Mouse (Mus musculus): Measurements from ENCODE around the gene Mrgpre. TPM values are rescaled to one million over a fixed set of nuclear protein-coding genes. Genes with fewer than 3 reads are reported as not detected.
A peak's percentile ranks its signal among the peaks of the same experiment; 100 is the strongest.

Gene Mrgpre
- polyA plus RNA-seq, 1 experiment from 2014 or later, result 1.8 TPM

GRCm38 (mm10) chr7:143766893-143767292, 17.4 kb downstream of the Mrgpre start, which contains the start of gene Mrgprg:
Gene Mrgprg, minus strand, starts transcription at chr7:143766993.
- Histone ChIP-seq H3K4me2 (replicated peaks) (no peak within 1 kb of the TSS), H3K36me3 (no peaks in the 10 kb centered on the region), H3K4me3 (no peak within 1 kb of the TSS), H3K9ac (no peak within 1 kb of the TSS), H3K27me3 (peaks cover 34% of the 10 kb centered on the region), H3K27ac (no peak within 1 kb of the TSS), H3K4me1 (no peaks in the 10 kb centered on the region), H3K9me3 (no peaks in the 10 kb centered on the region)
- WGBS, result 39% methylated on average over 6 of the region's 6 CpGs
- no peak for ATAC-seq (ENCODE audit: low FRiP score, low read depth)

GRCm38 (mm10) chr7:143764876-143765530, 19.3 kb downstream of the Mrgpre start:
- no peak overlapping the region for H3K4me2 ChIP-seq (replicated peaks)
- no peaks in the 10 kb centered on the region for H3K4me1 ChIP-seq
- no peaks in the 10 kb centered on the region for H3K9me3 ChIP-seq
- H3K36me3 ChIP-seq, result no peaks in the 10 kb centered on the region
- H3K4me3 ChIP-seq, result no peak overlapping the region
- ATAC-seq (ENCODE audit: low FRiP score, low read depth), result no peak
- 76% methylated on average over 19 of the region's 19 CpGs for WGBS
- H3K9ac ChIP-seq, result no peak overlapping the region
- no peak overlapping the region for H3K27ac ChIP-seq
- H3K27me3 ChIP-seq, result peaks cover 34% of the 10 kb centered on the region

GRCm38 (mm10) chr7:143763794-143764193, 20.5 kb downstream of the Mrgpre start:
- no peak overlapping the region for H3K27ac ChIP-seq
- WGBS, result 18% methylated on average over 3 of the region's 3 CpGs
- ATAC-seq (ENCODE audit: low FRiP score, low read depth), result no peak

GRCm38 (mm10) chr7:143758956-143759355, 25.3 kb downstream of the Mrgpre start:
- 61% methylated on average over 3 of the region's 3 CpGs for WGBS
- peaks cover 21% of the 10 kb centered on the region for H3K27me3 ChIP-seq
- no peak for ATAC-seq (ENCODE audit: low FRiP score, low read depth)
- no peak overlapping the region for H3K4me2 ChIP-seq (replicated peaks)
- H3K27ac ChIP-seq, result no peak overlapping the region
- no peaks in the 10 kb centered on the region for H3K9me3 ChIP-seq
- H3K4me1 ChIP-seq, result peaks cover 14% of the 10 kb centered on the region
- no peak overlapping the region for H3K4me3 ChIP-seq
- no peak overlapping the region for H3K9ac ChIP-seq
- H3K36me3 ChIP-seq, result no peaks in the 10 kb centered on the region

More at GRCm38 (mm10) chr7:143763794-143764193, 20.5 kb downstream of the Mrgpre start:
- Histone ChIP-seq H3K9ac (no peak overlapping the region), H3K4me1 (no peaks in the 10 kb centered on the region), H3K9me3 (no peaks in the 10 kb centered on the region), H3K4me3 (no peak overlapping the region), H3K27me3 (peaks cover 34% of the 10 kb centered on the region), H3K4me2 (replicated peaks) (no peak overlapping the region), H3K36me3 (no peaks in the 10 kb centered on the region)

GRCm38 (mm10) chr7:143757696-143758095, 26.6 kb downstream of the Mrgpre start:
- no peaks in the 10 kb centered on the region for H3K36me3 ChIP-seq
- H3K4me1 ChIP-seq, result peaks cover 14% of the 10 kb centered on the region
- WGBS, result 70% methylated on average over 3 of the region's 3 CpGs
- H3K4me2 ChIP-seq (replicated peaks), result peak overlapping the region; percentile 79
- no peak overlapping the region for H3K9ac ChIP-seq
- no peaks in the 10 kb centered on the region for H3K9me3 ChIP-seq
- peaks cover 20% of the 10 kb centered on the region for H3K27me3 ChIP-seq
- H3K27ac ChIP-seq, result no peak overlapping the region
- no peak overlapping the region for H3K4me3 ChIP-seq
- ATAC-seq (ENCODE audit: low FRiP score, low read depth), result no peak

- Histone ChIP-seq H3K4me3 (peak overlapping the region; percentile 42), H3K9ac (peak overlapping the region; percentile 61), H3K4me2 (replicated peaks) (peak overlapping the region; percentile 79), H3K9me3 (no peaks in the 10 kb centered on the region), H3K27me3 (peaks cover 20% of the 10 kb centered on the region), H3K36me3 (no peaks in the 10 kb centered on the region), H3K27ac (no peak overlapping the region), H3K4me1 (peaks cover 14% of the 10 kb centered on the region)
- peak; percentile 89 for ATAC-seq (ENCODE audit: low FRiP score, low read depth)
- 2% methylated on average over 15 of the region's 15 CpGs for whole genome bisulfite sequencing
These were observed 27.3 kb downstream of the Mrgpre start for GRCm38 (mm10) chr7:143757027-143757390.

GRCm38 (mm10) chr7:143756125-143757026, 27.9 kb downstream of the Mrgpre start, which contains the start of gene Osbpl5:
Gene Osbpl5, minus strand, starts transcription at chr7:143756985.
- no peak; the same call in none of the 2 replicates for ATAC-seq (ENCODE audit: low FRiP score, low read depth)
- Histone ChIP-seq H3K9ac (peak within 1 kb of the TSS; percentile 61), H3K9me3 (no peaks in the 10 kb centered on the region), H3K27me3 (peaks cover 20% of the 10 kb centered on the region), H3K27ac (no peak within 1 kb of the TSS), H3K4me1 (peaks cover 14% of the 10 kb centered on the region), H3K4me3 (peak within 1 kb of the TSS; percentile 42), H3K36me3 (no peaks in the 10 kb centered on the region), H3K4me2 (replicated peaks) (peak within 1 kb of the TSS; percentile 79)
- WGBS, result 30% methylated on average over 22 of the region's 22 CpGs

- no peak overlapping the region for H3K9ac ChIP-seq
- no peak overlapping the region for H3K4me3 ChIP-seq
- no peaks in the 10 kb centered on the region for H3K36me3 ChIP-seq
- peaks cover 14% of the 10 kb centered on the region for H3K4me1 ChIP-seq
- H3K4me2 ChIP-seq (replicated peaks), result peak overlapping the region; percentile 79
- ATAC-seq (ENCODE audit: low FRiP score, low read depth), result no peak
- 66% methylated on average over 9 of the region's 9 CpGs for whole genome bisulfite sequencing
- H3K9me3 ChIP-seq, result no peaks in the 10 kb centered on the region
- H3K27ac ChIP-seq, result no peak overlapping the region
- H3K27me3 ChIP-seq, result peaks cover 20% of the 10 kb centered on the region
These were observed 28.8 kb downstream of the Mrgpre start for GRCm38 (mm10) chr7:143755357-143756124.

GRCm38 (mm10) chr7:143753990-143754715, 30.1 kb downstream of the Mrgpre start:
- Histone ChIP-seq H3K27ac (no peak overlapping the region), H3K4me2 (replicated peaks) (no peak overlapping the region), H3K9ac (no peak overlapping the region), H3K9me3 (no peaks in the 10 kb centered on the region), H3K4me1 (peaks cover 14% of the 10 kb centered on the region), H3K36me3 (no peaks in the 10 kb centered on the region), H3K4me3 (no peak overlapping the region), H3K27me3 (peaks cover 20% of the 10 kb centered on the region)
- ATAC-seq (ENCODE audit: low FRiP score, low read depth), result no peak
- WGBS, result 49% methylated on average over 5 of the region's 5 CpGs

GRCm38 (mm10) chr7:143752606-143753005, 31.7 kb downstream of the Mrgpre start:
- no peaks in the 10 kb centered on the region for H3K36me3 ChIP-seq
- H3K4me3 ChIP-seq, result no peak overlapping the region
- 75% methylated on average over 3 of the region's 3 CpGs for WGBS
- H3K27me3 ChIP-seq, result peaks cover 20% of the 10 kb centered on the region
- no peak overlapping the region for H3K4me2 ChIP-seq (replicated peaks)
- H3K4me1 ChIP-seq, result peaks cover 20% of the 10 kb centered on the region
- H3K9me3 ChIP-seq, result no peaks in the 10 kb centered on the region
- no peak for ATAC-seq (ENCODE audit: low FRiP score, low read depth)
- H3K9ac ChIP-seq, result no peak overlapping the region
- no peak overlapping the region for H3K27ac ChIP-seq

GRCm38 (mm10) chr7:143752056-143752455, 32.2 kb downstream of the Mrgpre start:
- H3K9me3 ChIP-seq, result no peaks in the 10 kb centered on the region
- 68% methylated on average over 4 of the region's 4 CpGs for WGBS
- H3K4me1 ChIP-seq, result peaks cover 15% of the 10 kb centered on the region
- no peak overlapping the region for H3K4me2 ChIP-seq (replicated peaks)
- H3K9ac ChIP-seq, result no peak overlapping the region
- H3K36me3 ChIP-seq, result no peaks in the 10 kb centered on the region
- no peak overlapping the region for H3K27ac ChIP-seq
- no peak for ATAC-seq (ENCODE audit: low FRiP score, low read depth)
- H3K27me3 ChIP-seq, result peaks cover 20% of the 10 kb centered on the region
- H3K4me3 ChIP-seq, result no peak overlapping the region

Measured in limb, embryonic 13.5 days (tissue).